16 mouse cellular contexts compared by ENCODE assay signal in genomic region chr17:71795521-71796205, GRCm38 (mm10). TPM values are rescaled to one million over a fixed set of nuclear protein-coding genes. Genes with fewer than 3 reads are reported as not detected.
DNase-seq lines count a peak whose midpoint lies in the region; ATAC-seq and TF ChIP-seq lines count a peak whose summit lies in the region.
"Had no signal": no experiment of that assay in that cellular context is flagged by ENCODE, and none has a peak within 500 bp of the region (broad histone marks: within the 10 kb centered on the region; RNA-seq: fewer than 3 reads in every experiment).

No protein-coding gene starts in this region.

- TF ChIP-seq CTCF in heart, adult 2 months (IDR thresholded peaks at IDR 0.05) = no peak
- no peak for TF ChIP-seq CTCF in C2C12 (IDR thresholded peaks at IDR 0.05; ENCODE audit: control insufficient read depth, insufficient read depth, insufficient read length)

- no peaks in the 10 kb centered on the region; the same call in 1 of the 2 replicates for H3K79me2 ChIP-seq in heart, adult 2 months (replicated peaks; ENCODE audit: control insufficient read depth, insufficient read depth, low read length)
- H3K79me2 ChIP-seq in C2C12 (ENCODE audit: control insufficient read depth, insufficient read depth) = no peaks in the 10 kb centered on the region

- intact Hi-C loops in heart, adult 2 months (cut with DNase I) = no loop called here
- intact Hi-C loops in heart, postnatal 36 days (cut with DNase I) = loop anchor here (5.0 kb wide), 1 partner anchor 98 kb away; no protein-coding TSS in a partner anchor
- intact Hi-C loops in left cerebral cortex, postnatal 25 days (cut with DNase I) = no loop called here

- peaks cover 4% of the 10 kb centered on the region for H3K36me3 ChIP-seq in heart, adult 2 months (ENCODE audit: control insufficient read depth, insufficient read depth, low read length)
- peaks cover 69% of the 10 kb centered on the region for H3K36me3 ChIP-seq in heart, embryonic 10.5 days
- H3K36me3 ChIP-seq in C2C12 (ENCODE audit: control insufficient read depth, insufficient read depth) = no peaks in the 10 kb centered on the region
- peaks cover 61% of the 10 kb centered on the region for H3K36me3 ChIP-seq in forebrain, embryonic 13.5 days (ENCODE audit: poor library complexity, severe bottlenecking)

- peaks cover 5% of the 10 kb centered on the region for H3K4me1 ChIP-seq in heart, adult 2 months (ENCODE audit: control insufficient read depth, insufficient read depth, low read length)
- H3K4me1 ChIP-seq in heart, embryonic 10.5 days = no peaks in the 10 kb centered on the region
- no peaks in the 10 kb centered on the region for H3K4me1 ChIP-seq in forebrain, embryonic 13.5 days
- H3K4me1 ChIP-seq: hindbrain, embryonic 15.5 days; neural tube, embryonic 15.5 days had no signal

- no peak overlapping the region for H3K4me3 ChIP-seq in heart, adult 2 months
- H3K4me3 ChIP-seq in heart, embryonic 10.5 days = no peak overlapping the region
- H3K4me3 ChIP-seq in C2C12 (ENCODE audit: insufficient read depth, poor library complexity, severe bottlenecking) = no peak overlapping the region
- H3K4me3 ChIP-seq in forebrain, embryonic 13.5 days = no peak overlapping the region
- H3K4me3 ChIP-seq: hindbrain, embryonic 15.5 days; neural tube, embryonic 15.5 days had no signal

- TF ChIP-seq EP300 in heart, adult 2 months (IDR thresholded peaks at IDR 0.05; ENCODE audit: insufficient read depth, low read depth, low read length) = no peak

- H3ac ChIP-seq in C2C12 (ENCODE audit: control insufficient read depth, insufficient read length, low read depth) = no peak overlapping the region

- peak overlapping the region; percentile 69 for H3K27ac ChIP-seq in heart, adult 2 months
- H3K27ac ChIP-seq in heart, embryonic 10.5 days = no peak overlapping the region
- no peak overlapping the region for H3K27ac ChIP-seq in forebrain, embryonic 13.5 days
- H3K27ac ChIP-seq: hindbrain, embryonic 15.5 days; liver, embryonic 14.5 days; neural tube, embryonic 15.5 days had no signal

- H3K9ac ChIP-seq in heart, adult 2 months (ENCODE audit: low read depth, low read length) = no peak overlapping the region
- no peak overlapping the region for H3K9ac ChIP-seq in forebrain, embryonic 13.5 days
- H3K9ac ChIP-seq: hindbrain, embryonic 15.5 days; liver, embryonic 14.5 days; neural tube, embryonic 15.5 days had no signal

- peak; percentile 27 to 63 for DNase-seq in heart, adult 2 months
- DNase-seq in heart, embryonic 10.5 days (ENCODE audit: low spot score) = no peak
- peak; percentile 35 to 37 for DNase-seq in adrenal gland, postnatal 36 days
- peak; percentile 32 to 46 for DNase-seq in heart, postnatal 36 days
- no peak for DNase-seq in left cerebral cortex, postnatal 25 days (ENCODE audit: low spot score in 2 of 2)
- DNase-seq: cerebellum, adult 11-12 months; kidney, postnatal 36 days; right cerebral cortex, postnatal 14 days; thymus, adult 18-20 months had no signal

- ATAC-seq in forebrain, embryonic 13.5 days = no peak

- no peaks in the 10 kb centered on the region for H3K79me3 ChIP-seq in C2C12 (ENCODE audit: low read depth)

- no peak overlapping the region for H3K4me2 ChIP-seq in forebrain, embryonic 13.5 days
- H3K4me2 ChIP-seq: hindbrain, embryonic 15.5 days; midbrain, embryonic 11.5 days; neural tube, embryonic 15.5 days had no signal

- no peak for TF ChIP-seq POLR2A in heart, adult 2 months (IDR thresholded peaks at IDR 0.05; ENCODE audit: insufficient read depth, low read depth, low read length)

- H3K27me3 ChIP-seq in heart, adult 2 months (ENCODE audit: control insufficient read depth, insufficient read depth, low read length) = no peaks in the 10 kb centered on the region
- H3K27me3 ChIP-seq in heart, embryonic 10.5 days (ENCODE audit: insufficient read depth, poor library complexity, severe bottlenecking) = no peaks in the 10 kb centered on the region
- no peaks in the 10 kb centered on the region for H3K27me3 ChIP-seq in C2C12 (ENCODE audit: control insufficient read depth, insufficient read depth, insufficient read length)
- no peaks in the 10 kb centered on the region for H3K27me3 ChIP-seq in forebrain, embryonic 13.5 days
- H3K27me3 ChIP-seq: CH12.LX; hindbrain, embryonic 15.5 days; neural tube, embryonic 15.5 days had no signal

- 32% methylated on average over 15 of the region's 15 CpGs for WGBS in heart, adult 2 months
- 76% methylated on average over 15 of the region's 15 CpGs for WGBS in heart, embryonic 10.5 days
- 91% methylated on average over 15 of the region's 15 CpGs for WGBS in forebrain, embryonic 13.5 days

- no peaks in the 10 kb centered on the region for H3K9me3 ChIP-seq in heart, embryonic 10.5 days
- H3K9me3 ChIP-seq in forebrain, embryonic 13.5 days (replicated peaks) = no peaks in the 10 kb centered on the region
- H3K9me3 ChIP-seq: hindbrain, embryonic 15.5 days; neural tube, embryonic 15.5 days had no signal

TF ChIP-seq in C2C12, 6 proteins besides CTCF, POLR2A, EP300 and RAD21:
- TF ChIP-seq FOSL1 (IDR thresholded peaks at IDR 0.05; ENCODE audit: insufficient read depth, low read length, poor library complexity, severe bottlenecking) (peak; percentile 36), MYOD1 (IDR thresholded peaks at IDR 0.05; ENCODE audit: control insufficient read depth, insufficient read length, low read depth) (no peak)

RNA-seq across cellular contexts. Expression of gene Clip4, which starts 27.4 kb away (rescaled TPM):
- total RNA-seq in heart, adult 2 months (2021) = 100 to 1,000 TPM; 220 to 268 TPM
- 121 and 213 TPM in 2 replicates for polyA plus RNA-seq in heart, adult 2 months (2012; rRNA removed)
- polyA plus RNA-seq in heart, embryonic 10.5 days (2016; fragmentation: Nextera tagmentation; extraction: Ambion mirVana) = 13.9 and 27.9 TPM in 2 replicates
- 1.3 TPM for polyA plus RNA-seq in C2C12 (2012; fragmentation: generic; extraction: Trizol)
- total RNA-seq in adrenal gland, postnatal 36 days (2021) = 10 to 100 TPM; 20.8 to 26.1 TPM
- 100 to 1,000 TPM; 244 to 259 TPM for total RNA-seq in heart, postnatal 36 days (2021)
- 10 to 100 TPM; 62.8 to 76.7 TPM for total RNA-seq in left cerebral cortex, postnatal 25 days (2021)
- 7.4 and 9.0 TPM in 2 replicates for polyA plus RNA-seq in forebrain, embryonic 13.5 days (2015; fragmentation: Nextera tagmentation; extraction: Ambion mirVana)
- total RNA-seq: CH12.LX had no signal

RNA-seq across cellular contexts. Expression of gene Pcare, which starts 43.0 kb away (rescaled TPM):
- total RNA-seq in heart, adult 2 months (2021) = under 1 TPM; 0.26 to 0.45 TPM
- polyA plus RNA-seq in heart, adult 2 months (2012; rRNA removed) = 0.02 and 0.15 TPM in 2 replicates
- 0.03 TPM in 1 of 2 replicates, not detected in the other for polyA plus RNA-seq in heart, embryonic 10.5 days (2016; fragmentation: Nextera tagmentation; extraction: Ambion mirVana)
- polyA plus RNA-seq in C2C12 (2012; fragmentation: generic; extraction: Trizol) = not detected
- not detected for total RNA-seq in adrenal gland, postnatal 36 days (2021)
- total RNA-seq in heart, postnatal 36 days (2021) = under 1 TPM; 0.14 to 0.41 TPM
- total RNA-seq in left cerebral cortex, postnatal 25 days (2021) = under 1 TPM; 0.27 to 0.28 TPM
- not detected in 2 replicates for polyA plus RNA-seq in forebrain, embryonic 13.5 days (2015; fragmentation: Nextera tagmentation; extraction: Ambion mirVana)
- total RNA-seq: CH12.LX had no signal
- polyA plus RNA-seq: hindbrain, embryonic 15.5 days; midbrain, embryonic 11.5 days; neural tube, embryonic 15.5 days had no signal

Comparison
In these comparisons a context has a peak if more than half of its experiments do, and no peak if none do; other contexts are left out.
1. DNase-seq: peak in heart, adult 2 months (2 of 2), adrenal gland, postnatal 36 days (2 of 2) and heart, postnatal 36 days (2 of 2); none in heart, embryonic 10.5 days (single experiment) and left cerebral cortex, postnatal 25 days (0 of 2).